Mouse (Mus musculus) 3T3-L1 (cell line): ENCODE measurements around the gene Abcb10.

ENCODE experiments used
- DNase-seq: peaks from one replicate; pipeline ENCODE4 v3.0.0-alpha.2; 2015; ENCODE audit warnings: low read depth, low spot score

Gene Abcb10

GRCm38 (mm10) chr8:123902653-123903052 is 80.3 kb downstream of the Abcb10 start:
- DNase-seq: peak; percentile 11
